Mouse (Mus musculus) liver, embryonic 14.5 days (tissue): Measurements from ENCODE around the gene Atxn10.

Experiments used
- CTCF ChIP-seq: IDR thresholded peaks from 2 replicates; pipeline ENCODE4 v1.5.1; 2016; ENCODE audit warnings: antibody characterized with exemption, low read depth, control low read depth
- EP300 ChIP-seq: IDR thresholded peaks from 2 replicates; pipeline ENCODE4 v1.6.1; 2016; ENCODE audit warnings: antibody characterized with exemption, low read depth

DNA sequence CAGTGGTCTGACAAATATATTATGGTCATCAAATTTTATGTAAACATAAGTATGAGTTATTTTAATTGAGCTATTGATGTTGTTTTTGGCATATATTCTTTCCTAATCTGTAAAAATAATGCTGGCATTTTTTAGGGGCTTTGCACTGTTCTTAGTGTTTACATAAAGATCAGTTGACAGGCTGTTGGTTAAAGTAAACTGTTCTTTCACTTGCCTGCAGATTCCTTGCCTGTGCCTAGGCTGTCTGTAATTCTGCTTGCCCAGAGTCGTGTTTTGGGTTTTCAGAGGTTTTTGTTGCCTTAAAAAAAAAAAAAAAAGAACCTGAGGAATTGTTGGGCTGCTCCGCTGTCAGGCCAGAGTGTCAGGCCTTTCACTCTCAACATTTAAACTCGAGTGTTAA lies 33.7 kb downstream of the Atxn10 start:
- TF ChIP-seq CTCF (no peak), EP300 (no peak)
